Mouse (Mus musculus) kidney, postnatal 25 days (tissue): ENCODE measurements at regions not wholly inside any gene's neighbourhood (a gene's known extent, or its start where the extent isn't known, plus 50 kb on each side); places are given as distances from the start of the nearest gene placed in this dataset.

Source experiments
- DNase-seq, 2 experiments: peaks; one replicate each; pipeline ENCODE4 v3.0.0; 2021; ENCODE audit warnings: mixed read lengths in 2 of 2

GRCm38 (mm10) chr2:51566554-51567246, 60.6 kb upstream of the Tas2r134 start:
- no peak for DNase-seq

- DNase-seq, result peak; percentile 53 to 71
These were observed 63.4 kb upstream of the Tas2r134 start for GRCm38 (mm10) chr2:51563881-51564280.

- DNase-seq, result no peak
These were observed 64.1 kb upstream of the Tas2r134 start for GRCm38 (mm10) chr2:51563240-51563639.

- DNase-seq, result no peak
These were observed 76.4 kb upstream of the Tas2r134 start for GRCm38 (mm10) chr2:51550863-51551262.

- no peak for DNase-seq
These were observed 78.2 kb upstream of the Tas2r134 start for GRCm38 (mm10) chr2:51549125-51549524.

GRCm38 (mm10) chr2:51546181-51546580, 81.1 kb upstream of the Tas2r134 start:
- DNase-seq, result no peak

GRCm38 (mm10) chr2:51543949-51544348, 83.4 kb upstream of the Tas2r134 start:
- no peak for DNase-seq

GRCm38 (mm10) chr2:51542272-51542671, 85.0 kb upstream of the Tas2r134 start:
- peak; percentile 38 to 40 for DNase-seq

- no peak for DNase-seq
These were observed 94.4 kb upstream of the Tas2r134 start for GRCm38 (mm10) chr2:51532709-51533414.

- DNase-seq, result no peak
These were observed 96.0 kb upstream of the Tas2r134 start for GRCm38 (mm10) chr2:51531106-51531839.

- DNase-seq, result no peak
These were observed 104.5 kb upstream of the Tas2r134 start for GRCm38 (mm10) chr2:51522766-51523165.

GRCm38 (mm10) chr2:51509220-51510011, 117.9 kb upstream of the Tas2r134 start:
- DNase-seq, result no peak

GRCm38 (mm10) chr2:51497896-51498295, 129.4 kb upstream of the Tas2r134 start:
- no peak for DNase-seq

GRCm38 (mm10) chr2:51473753-51474152, 153.6 kb upstream of the Tas2r134 start:
- no peak for DNase-seq

GRCm38 (mm10) chr2:51467027-51467694, 160.2 kb upstream of the Tas2r134 start:
- no peak for DNase-seq

- DNase-seq, result no peak
These were observed 161.3 kb upstream of the Tas2r134 start for GRCm38 (mm10) chr2:51466003-51466402.

- no peak for DNase-seq
These were observed 161.7 kb upstream of the Tas2r134 start for GRCm38 (mm10) chr2:51465576-51465975.

GRCm38 (mm10) chr2:51464356-51464755, 163.0 kb upstream of the Tas2r134 start:
- DNase-seq, result no peak

GRCm38 (mm10) chr2:51460896-51461295, 166.4 kb upstream of the Tas2r134 start:
- no peak for DNase-seq

- DNase-seq, result no peak
These were observed 167.8 kb upstream of the Tas2r134 start for GRCm38 (mm10) chr2:51459486-51459885.

- no peak for DNase-seq
These were observed 169.6 kb upstream of the Tas2r134 start for GRCm38 (mm10) chr2:51457717-51458116.

GRCm38 (mm10) chr2:51452816-51453215, 174.5 kb upstream of the Tas2r134 start:
- DNase-seq, result no peak
